Mouse (Mus musculus): ENCODE results near the gene Olfr1321.

Gene Olfr1321

GRCm38 (mm10) chrX:49734959-49735358, at the start of gene Olfr1321:
Olfr1321 (minus strand) TSS chrX:49735059.
- in situ Hi-C loops (cut with MboI, MseI) = loop anchor here (25.0 kb wide), 1 partner anchor 1077 kb away; no protein-coding TSS in a partner anchor

- in situ Hi-C loops (cut with MboI, MseI) = no loop called here
Observed at GRCm38 (mm10) chrX:49770828-49771227, 36.0 kb upstream of the Olfr1321 start.

- in situ Hi-C loops (cut with MboI, MseI) = loop anchor here (25.0 kb wide), 1 partner anchor 1067 kb away; no protein-coding TSS in a partner anchor
Observed at GRCm38 (mm10) chrX:49745192-49745591, 10.3 kb upstream of the Olfr1321 start.

Measured in T-helper 1 cell (primary cell).